Mouse (Mus musculus): ENCODE data around the gene 3100002H09Rik. TPM values are rescaled to one million over a fixed set of nuclear protein-coding genes. Genes with fewer than 3 reads are reported as not detected.
A peak's percentile ranks its signal among the peaks of the same experiment; 100 is the strongest.

The 3100002H09Rik gene
- polyA plus RNA-seq, 1 experiment from 2014 or later = not detected

DNA sequence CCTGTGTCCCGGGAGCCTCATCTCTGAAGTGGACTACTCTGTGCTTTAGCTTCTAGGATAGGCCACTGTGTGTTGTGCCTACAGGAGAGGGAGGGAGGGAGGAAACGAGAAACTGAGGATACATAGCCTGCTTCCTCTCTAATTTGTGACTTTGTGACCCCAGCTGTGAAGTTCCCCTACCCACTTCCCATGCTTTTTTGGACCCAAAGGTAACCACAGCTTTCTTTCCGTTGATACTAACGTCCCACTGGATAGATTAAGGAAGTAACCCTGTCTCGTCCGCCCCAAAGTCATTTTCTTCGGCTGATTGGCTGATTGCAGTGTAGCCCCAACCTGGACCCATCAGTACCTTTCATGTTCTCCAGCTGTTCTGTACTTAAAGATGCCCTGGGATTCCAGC lies 29.9 kb downstream of the 3100002H09Rik start:
- H3K9me3 ChIP-seq (replicated peaks) = no peaks in the 10 kb centered on the region
- DNase-seq (no peak), ATAC-seq (ENCODE audit: low read depth) (no peak)
- H3K4me3 ChIP-seq (replicated peaks) = no peak overlapping the region
- no peak overlapping the region for H3K9ac ChIP-seq
- no peak overlapping the region for H3K4me2 ChIP-seq
- H3K27me3 ChIP-seq = peaks cover 49% of the 10 kb centered on the region
- no peaks in the 10 kb centered on the region for H3K4me1 ChIP-seq (replicated peaks)
- WGBS (ENCODE audit: insufficient replicate concordance) = 30% methylated on average over 7 of the region's 7 CpGs
- no peak overlapping the region for H3K27ac ChIP-seq
- H3K36me3 ChIP-seq = no peaks in the 10 kb centered on the region

DNA sequence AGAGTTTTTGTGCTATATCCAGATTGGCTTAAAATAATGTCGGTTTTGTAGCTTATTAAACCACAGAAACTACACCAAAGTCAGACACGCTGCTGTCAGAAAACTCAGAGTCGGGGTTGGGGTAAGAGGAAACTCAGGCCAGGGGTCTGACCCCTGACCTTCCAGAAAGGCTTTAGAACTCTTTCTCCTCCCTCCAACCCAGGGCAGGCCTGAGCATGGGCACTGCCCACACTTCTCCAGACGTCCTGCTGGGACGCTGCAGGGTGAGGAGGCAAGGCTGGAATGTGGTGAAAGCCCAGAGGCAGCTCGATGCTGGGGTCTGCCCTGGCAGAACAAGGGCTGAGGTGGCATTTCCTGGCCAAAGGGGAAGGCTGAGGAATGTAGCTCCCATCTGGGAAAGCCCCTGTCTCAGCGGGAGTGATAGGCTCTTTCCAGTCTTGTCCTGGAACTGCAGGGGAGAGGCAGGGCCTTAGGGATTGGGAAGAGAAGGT lies 34.6 kb downstream of the 3100002H09Rik start:
- ATAC-seq (ENCODE audit: low read depth) = no peak
- peak overlapping the region; percentile 54; the same call in 1 of the 2 replicates for H3K4me2 ChIP-seq
- 8% methylated on average over 7 of the region's 7 CpGs for WGBS (ENCODE audit: insufficient replicate concordance)
- H3K4me3 ChIP-seq (replicated peaks) = no peak overlapping the region
- no peaks in the 10 kb centered on the region for H3K36me3 ChIP-seq
- no peak overlapping the region for H3K9ac ChIP-seq
- H3K9me3 ChIP-seq (replicated peaks) = no peaks in the 10 kb centered on the region
- H3K27ac ChIP-seq = no peak overlapping the region
- DNase-seq = no peak
- peaks cover 80% of the 10 kb centered on the region for H3K27me3 ChIP-seq
- H3K4me1 ChIP-seq (replicated peaks) = no peaks in the 10 kb centered on the region

DNA sequence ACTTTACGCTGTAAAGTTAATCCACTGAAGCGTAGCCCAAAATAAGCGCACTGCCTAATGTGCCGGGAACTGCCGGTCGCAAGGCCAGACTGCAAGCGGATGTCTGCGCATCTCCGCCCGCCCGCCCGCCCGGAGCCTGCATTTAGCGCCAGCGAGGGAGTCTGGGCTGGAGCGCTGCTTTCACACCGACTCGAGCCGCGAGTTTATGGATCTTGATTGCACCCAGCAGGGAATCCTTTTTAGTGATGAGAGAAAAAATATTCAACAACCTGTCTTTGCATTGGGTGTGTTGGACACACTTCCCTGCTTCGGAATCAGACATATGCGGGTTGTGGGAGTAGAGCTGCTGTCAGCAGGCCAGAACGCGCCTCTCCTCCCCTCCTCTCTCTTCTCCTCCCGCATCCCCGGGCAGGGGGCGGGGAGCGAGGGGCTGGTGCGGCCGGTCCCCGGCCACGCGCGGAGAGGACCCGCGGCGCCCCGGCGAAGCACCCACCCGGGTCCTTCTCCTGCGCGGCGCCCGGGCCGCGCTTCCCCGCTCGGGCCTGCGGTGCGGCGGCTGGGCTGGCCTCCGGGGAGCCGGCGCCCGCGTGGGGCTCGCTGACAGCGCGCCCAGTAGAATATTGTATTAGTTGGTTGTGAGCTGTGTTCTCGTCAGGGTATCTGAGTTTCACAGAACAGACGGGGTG lies 35.2 kb downstream of the 3100002H09Rik start:
- DNase-seq = no peak
- Histone ChIP-seq H3K27ac (no peak overlapping the region), H3K4me3 (replicated peaks) (peak overlapping the region; percentile 32), H3K4me2 (peak overlapping the region; percentile 54), H3K36me3 (no peaks in the 10 kb centered on the region), H3K4me1 (replicated peaks) (no peaks in the 10 kb centered on the region), H3K9ac (peak overlapping the region; percentile 22; the same call in 1 of the 2 replicates), H3K9me3 (replicated peaks) (no peaks in the 10 kb centered on the region), H3K27me3 (peaks cover 82% of the 10 kb centered on the region)
- no peak for ATAC-seq (ENCODE audit: low read depth)
- WGBS (ENCODE audit: insufficient replicate concordance) = 2% methylated on average over 61 of the region's 61 CpGs

DNA sequence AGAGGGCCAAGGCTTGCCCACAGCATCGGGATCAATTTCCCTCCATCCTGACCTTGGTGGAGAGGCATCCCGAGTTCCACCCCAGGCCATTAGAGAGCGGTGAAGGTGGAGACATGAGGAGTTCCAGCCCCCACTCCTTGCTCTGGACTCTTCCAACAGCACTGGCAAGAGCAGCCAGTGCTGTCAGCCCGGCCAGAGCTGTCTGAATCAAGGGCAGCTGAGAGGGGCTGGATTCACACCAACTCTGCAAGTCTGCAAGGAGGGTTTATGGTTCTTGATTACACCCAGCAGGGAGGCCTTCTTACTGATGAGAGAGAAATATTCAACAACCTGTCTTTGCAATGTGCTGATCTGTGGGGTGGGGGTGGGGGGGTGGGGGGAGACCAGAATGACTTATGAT lies 37.0 kb downstream of the 3100002H09Rik start:
- Histone ChIP-seq H3K36me3 (no peaks in the 10 kb centered on the region), H3K4me2 (no peak overlapping the region), H3K4me1 (replicated peaks) (no peaks in the 10 kb centered on the region), H3K9ac (no peak overlapping the region), H3K9me3 (replicated peaks) (no peaks in the 10 kb centered on the region), H3K4me3 (replicated peaks) (no peak overlapping the region), H3K27ac (no peak overlapping the region), H3K27me3 (peaks cover 89% of the 10 kb centered on the region)
- DNase-seq (no peak), ATAC-seq (ENCODE audit: low read depth) (no peak)
- WGBS (ENCODE audit: insufficient replicate concordance) = 41% methylated on average over 4 of the region's 4 CpGs

DNA sequence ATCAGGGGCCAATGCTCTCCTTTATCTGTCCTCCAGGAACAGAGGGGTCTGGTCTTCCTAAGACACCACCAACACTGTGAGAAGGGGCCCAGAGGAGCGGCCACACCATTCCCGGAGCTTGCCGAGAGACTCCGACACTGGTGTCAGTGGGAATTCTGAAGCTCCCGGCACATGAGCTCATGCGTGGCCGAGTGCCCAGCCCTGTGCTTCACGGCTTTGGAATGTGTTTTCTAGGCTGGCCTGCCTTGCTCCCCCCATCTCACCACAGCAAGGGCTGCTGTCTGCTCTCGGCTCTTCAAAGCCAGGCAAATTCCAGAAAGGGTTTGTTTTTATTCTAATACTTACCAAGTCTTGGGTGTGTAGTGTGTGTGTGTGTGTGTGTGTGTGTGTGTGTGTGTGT lies 39.6 kb downstream of the 3100002H09Rik start:
- no peak overlapping the region for H3K27ac ChIP-seq
- H3K27me3 ChIP-seq = peaks cover 71% of the 10 kb centered on the region
- no peak overlapping the region for H3K4me3 ChIP-seq (replicated peaks)
- DNase-seq (no peak), ATAC-seq (ENCODE audit: low read depth) (no peak)
- WGBS (ENCODE audit: insufficient replicate concordance) = 69% methylated on average over 9 of the region's 9 CpGs
- no peak overlapping the region for H3K9ac ChIP-seq
- no peak overlapping the region for H3K4me2 ChIP-seq
- no peaks in the 10 kb centered on the region for H3K36me3 ChIP-seq
- no peaks in the 10 kb centered on the region for H3K9me3 ChIP-seq (replicated peaks)
- H3K4me1 ChIP-seq (replicated peaks) = no peaks in the 10 kb centered on the region

DNA sequence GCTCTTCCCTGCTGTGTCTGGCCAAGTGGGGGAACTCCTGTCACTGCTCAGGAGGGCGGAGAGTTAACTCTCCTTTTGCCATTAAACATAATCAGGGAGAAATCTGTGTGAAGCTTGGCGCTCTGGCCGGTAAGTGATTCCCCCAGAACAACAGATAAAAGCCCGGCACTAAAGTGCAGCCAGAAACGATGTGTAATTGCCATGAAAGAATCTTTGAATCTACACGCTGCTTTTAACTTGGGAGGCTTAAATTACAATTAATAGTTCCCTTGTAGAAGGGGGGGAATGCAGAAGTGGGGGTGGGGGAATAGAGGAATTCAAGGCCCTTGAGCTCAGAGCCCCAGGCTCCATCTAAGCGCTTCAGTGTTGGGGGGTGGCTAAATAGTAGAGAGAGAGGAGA lies 40.9 kb downstream of the 3100002H09Rik start:
- Histone ChIP-seq H3K4me2 (no peak overlapping the region), H3K9me3 (replicated peaks) (no peaks in the 10 kb centered on the region), H3K4me3 (replicated peaks) (no peak overlapping the region), H3K4me1 (replicated peaks) (no peaks in the 10 kb centered on the region), H3K36me3 (no peaks in the 10 kb centered on the region), H3K27me3 (peaks cover 57% of the 10 kb centered on the region), H3K27ac (no peak overlapping the region), H3K9ac (no peak overlapping the region)
- ATAC-seq (ENCODE audit: low read depth) (no peak), DNase-seq (no peak)
- 40% methylated on average over 7 of the region's 7 CpGs for WGBS (ENCODE audit: insufficient replicate concordance)

DNA sequence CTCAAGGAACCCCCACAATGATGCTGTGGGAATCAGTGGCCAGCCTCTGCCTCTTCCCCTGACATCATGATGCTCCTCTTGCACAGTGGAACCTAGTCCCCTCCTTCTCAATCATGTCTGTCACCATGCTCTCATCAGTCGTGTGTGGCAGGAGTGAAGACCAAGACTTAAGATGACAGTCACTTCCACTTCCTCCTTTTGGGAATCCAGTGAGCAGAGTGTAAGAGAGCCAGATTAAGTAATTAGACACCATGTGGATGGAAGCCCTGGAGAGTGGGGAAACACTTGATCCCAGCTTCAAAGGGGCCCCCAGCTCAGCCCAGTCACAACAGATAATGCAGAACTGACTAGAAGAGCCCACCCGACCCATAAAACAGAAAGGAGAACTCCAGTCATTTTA lies 47.2 kb downstream of the 3100002H09Rik start:
- Histone ChIP-seq H3K9me3 (replicated peaks) (no peaks in the 10 kb centered on the region), H3K9ac (no peak overlapping the region), H3K4me2 (no peak overlapping the region), H3K36me3 (no peaks in the 10 kb centered on the region), H3K27me3 (peaks cover 6% of the 10 kb centered on the region; the same call in 1 of the 2 replicates), H3K27ac (no peak overlapping the region), H3K4me1 (replicated peaks) (no peaks in the 10 kb centered on the region), H3K4me3 (replicated peaks) (no peak overlapping the region)
- ATAC-seq (ENCODE audit: low read depth) (no peak), DNase-seq (no peak)
- 31% methylated on average over 2 of the region's 2 CpGs for WGBS (ENCODE audit: insufficient replicate concordance)

DNA sequence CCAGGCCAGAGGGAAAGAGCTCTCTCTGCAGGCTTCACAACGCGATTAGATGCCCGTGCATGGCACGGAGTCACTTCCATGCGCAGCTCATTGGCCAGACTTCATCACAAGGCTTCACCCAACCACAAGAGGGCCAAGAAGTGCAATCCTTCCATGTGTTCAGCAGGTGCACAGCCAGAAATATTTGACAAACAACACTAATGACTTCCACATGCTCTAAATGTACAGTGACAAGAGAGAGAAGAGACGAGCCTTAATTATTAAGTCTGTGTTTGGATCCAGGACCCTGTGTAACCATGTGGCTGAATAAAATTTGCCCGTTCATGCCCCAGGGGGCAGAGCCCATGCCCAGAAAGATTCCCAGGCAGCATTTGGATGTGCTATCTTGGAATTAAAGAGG lies 47.9 kb downstream of the 3100002H09Rik start:
- no peaks in the 10 kb centered on the region for H3K36me3 ChIP-seq

More for the DNA sequence above, 47.9 kb downstream of the 3100002H09Rik start:
- ATAC-seq (ENCODE audit: low read depth) (no peak), DNase-seq (no peak)
- WGBS (ENCODE audit: insufficient replicate concordance) = 65% methylated on average over 7 of the region's 7 CpGs
- Histone ChIP-seq H3K9me3 (replicated peaks) (no peaks in the 10 kb centered on the region), H3K27me3 (no peaks in the 10 kb centered on the region), H3K4me2 (no peak overlapping the region), H3K4me3 (replicated peaks) (no peak overlapping the region), H3K9ac (no peak overlapping the region), H3K4me1 (replicated peaks) (no peaks in the 10 kb centered on the region), H3K27ac (no peak overlapping the region)

Other genes with a start within 250 kb of the 3100002H09Rik start
- gene Pou3f1, start 46.0 kb upstream of the 3100002H09Rik start, polyA plus RNA-seq (2015; fragmentation: Nextera tagmentation; extraction: Ambion mirVana) = not detected in 2 replicates
- 37.5 and 48.1 TPM in 2 replicates for gene Utp11, start 82.8 kb upstream of the 3100002H09Rik start, polyA plus RNA-seq (2015; fragmentation: Nextera tagmentation; extraction: Ambion mirVana)
- gene Fhl3, start 89.9 kb upstream of the 3100002H09Rik start, polyA plus RNA-seq (2015; fragmentation: Nextera tagmentation; extraction: Ambion mirVana) = 3.1 and 3.6 TPM in 2 replicates
- 91.3 and 101 TPM in 2 replicates for gene Sf3a3, start 104.0 kb upstream of the 3100002H09Rik start, polyA plus RNA-seq (2015; fragmentation: Nextera tagmentation; extraction: Ambion mirVana)
- gene Inpp5b, start 131.0 kb upstream of the 3100002H09Rik start, polyA plus RNA-seq (2015; fragmentation: Nextera tagmentation; extraction: Ambion mirVana) = 43.2 and 49.7 TPM in 2 replicates
- 14.4 and 15.5 TPM in 2 replicates for gene Mtf1, start 191.3 kb upstream of the 3100002H09Rik start, polyA plus RNA-seq (2015; fragmentation: Nextera tagmentation; extraction: Ambion mirVana)
- gene Yrdc, start 239.9 kb upstream of the 3100002H09Rik start, polyA plus RNA-seq (2015; fragmentation: Nextera tagmentation; extraction: Ambion mirVana) = 20.0 and 23.2 TPM in 2 replicates
- 12.1 and 15.3 TPM in 2 replicates for gene 1110065P20Rik, start 240.4 kb upstream of the 3100002H09Rik start, polyA plus RNA-seq (2015; fragmentation: Nextera tagmentation; extraction: Ambion mirVana)